Mouse (Mus musculus) G1E (cell line): ENCODE data around the gene Atf6. TPM values are rescaled to one million over a fixed set of nuclear protein-coding genes. Genes with fewer than 3 reads are reported as not detected.

ENCODE experiments used
- ATAC-seq: 2 replicates; pipeline ENCODE4 v1.8.0; 2016; ENCODE audit warnings: mild to moderate bottlenecking; ENCODE audit not compliant: insufficient number of reproducible peaks, poor library complexity, low FRiP score, severe bottlenecking; ENCODE audit errors: extremely low read depth
- DNase-seq: peaks from one replicate; pipeline ENCODE4 v3.0.0; 2012; ENCODE audit warnings: low spot score
- H3K27me3 ChIP-seq: 2 replicates; pipeline ENCODE4 v1.6.1; 2012; ENCODE audit warnings: mild to moderate bottlenecking, low read length, inconsistent platforms; ENCODE audit not compliant: insufficient read depth
- H3K36me3 ChIP-seq: replicated peaks from 2 replicates; pipeline ENCODE3; 2012; ENCODE audit warnings: mild to moderate bottlenecking, inconsistent platforms
- H3K4me1 ChIP-seq: 2 replicates; pipeline ENCODE4 v1.6.1; 2012; ENCODE audit warnings: low read depth, low read length, inconsistent platforms, mixed read lengths; ENCODE audit not compliant: insufficient read depth
- H3K4me3 ChIP-seq: 2 replicates; pipeline ENCODE4 v1.5.1; 2012; ENCODE audit warnings: low read depth, mild to moderate bottlenecking, inconsistent platforms, low read length, moderate library complexity, mixed read lengths
- H3K9me3 ChIP-seq: replicated peaks from 2 replicates; pipeline ENCODE4 v1.6.1; 2012; ENCODE audit warnings: inconsistent platforms
- CTCF ChIP-seq: IDR thresholded peaks from 2 replicates; pipeline ENCODE4 v1.5.1; 2012; ENCODE audit warnings: low read depth, low read length, inconsistent platforms, mixed read lengths
- GATA1 ChIP-seq: IDR thresholded peaks from 2 replicates; pipeline ENCODE4 v1.6.1; 2012; ENCODE audit warnings: borderline replicate concordance, low read length, inconsistent platforms, mixed read lengths
- GATA2 ChIP-seq: IDR thresholded peaks from 2 replicates; pipeline ENCODE4 v1.6.1; 2012; ENCODE audit warnings: low read depth, low read length, inconsistent platforms, borderline replicate concordance
- POLR2AphosphoS5 ChIP-seq: IDR thresholded peaks from 2 replicates; pipeline ENCODE4 v1.6.1; 2012; ENCODE audit warnings: low read depth, low read length, inconsistent platforms; ENCODE audit not compliant: insufficient replicate concordance
- TAL1 ChIP-seq: conservative IDR thresholded peaks from 2 replicates; pipeline ENCODE4 v1.6.1; 2012; ENCODE audit warnings: low read depth, low read length, inconsistent platforms, mixed read lengths
- polyA plus RNA-seq: library from polyadenylated mRNA; stranded (reverse); fragments of >175 nt; gene quantifications from 2 replicates; pipeline ENCODE4 v1.2.3, GENCODE M21; 2012
- total RNA-seq, 2 experiments: library from RNA; stranded (forward) in 1 of 2; stranded (reverse) in 1 of 2; fragments of 200-1000 nt in 1 of 2; fragments of >200 nt in 1 of 2; fragmentation: Nextera tagmentation in 1 of 2; gene quantifications; 2 replicates each; pipeline ENCODE4 v1.2.3; 2014 to 2017

Atf6 gene
- total and polyA plus RNA-seq, 3 experiments = 2.1 to 44.6 (median 22.7) TPM

GRCm38 (mm10) chr1:170773506-170773905 is 94.1 kb downstream of the Atf6 start:
- Histone ChIP-seq H3K9me3 (no peaks in the 10 kb centered on the region), H3K36me3 (peaks cover 67% of the 10 kb centered on the region), H3K4me3 (no peak overlapping the region), H3K27me3 (no peaks in the 10 kb centered on the region), H3K4me1 (no peaks in the 10 kb centered on the region)
- ATAC-seq (no peak), DNase-seq (no peak)
- TF ChIP-seq TAL1 (no peak), CTCF (no peak), GATA1 (no peak), GATA2 (no peak), POLR2AphosphoS5 (no peak)

DNA sequence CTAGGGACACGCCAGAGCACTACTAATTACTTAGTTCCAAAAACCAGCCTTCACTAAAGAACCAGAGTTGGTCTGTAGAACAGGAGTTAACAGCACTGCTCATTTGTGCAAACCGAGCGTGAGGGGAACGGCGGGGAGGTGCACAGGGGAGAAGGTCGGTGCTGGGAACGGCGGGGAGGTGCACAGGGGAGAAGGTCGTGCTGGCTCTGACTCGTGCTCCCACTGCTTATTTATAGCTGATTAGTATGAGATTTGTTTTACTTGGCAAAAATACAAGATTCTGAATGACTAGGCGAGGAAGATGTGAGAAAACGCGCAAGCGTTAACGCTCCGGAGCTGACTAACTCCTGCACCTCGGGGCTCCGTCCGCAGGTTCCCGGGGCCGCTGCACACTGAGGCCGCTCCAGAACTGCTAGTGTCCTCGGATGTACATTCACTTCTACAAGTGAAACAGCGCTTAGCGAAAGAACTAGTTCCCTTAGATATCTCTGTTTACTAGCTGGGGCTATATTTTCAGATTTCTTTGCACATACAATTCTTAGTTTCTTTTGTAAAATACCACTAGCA is 96.1 kb downstream of the Atf6 start:
- Histone ChIP-seq H3K36me3 (peaks cover 71% of the 10 kb centered on the region), H3K27me3 (no peaks in the 10 kb centered on the region), H3K9me3 (no peaks in the 10 kb centered on the region), H3K4me1 (no peaks in the 10 kb centered on the region), H3K4me3 (no peak overlapping the region)
- no peak for DNase-seq
- ATAC-seq = no peak
- no peak for TF ChIP-seq POLR2AphosphoS5
- TF ChIP-seq CTCF = no peak
- no peak for TF ChIP-seq TAL1
- no peak for TF ChIP-seq GATA2
- no peak for TF ChIP-seq GATA1

DNA sequence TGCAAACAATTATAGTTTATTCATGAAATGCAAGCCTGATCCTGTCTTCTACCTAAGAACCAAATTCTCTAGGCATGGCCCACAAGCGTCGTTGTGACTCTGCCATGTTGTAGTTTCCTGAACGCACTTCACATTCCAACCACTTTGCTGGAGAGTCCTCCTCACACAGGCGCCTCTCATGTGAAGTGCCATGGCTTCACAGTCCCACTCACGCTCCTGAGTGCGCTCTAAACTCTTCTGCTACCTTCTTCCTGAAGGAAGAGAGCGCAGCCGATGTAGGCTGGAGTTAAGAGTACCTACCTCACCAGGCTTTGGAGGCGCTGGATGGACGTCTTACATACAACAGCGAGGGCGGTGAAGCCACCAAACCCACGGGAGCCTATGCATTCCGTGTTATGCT is 96.9 kb downstream of the Atf6 start:
- no peak overlapping the region for H3K4me3 ChIP-seq
- H3K36me3 ChIP-seq = peaks cover 67% of the 10 kb centered on the region
- no peak for DNase-seq
- TF ChIP-seq GATA2 (no peak), GATA1 (no peak), CTCF (no peak), TAL1 (no peak), POLR2AphosphoS5 (no peak)
- ATAC-seq = no peak
- H3K27me3 ChIP-seq = no peaks in the 10 kb centered on the region
- H3K9me3 ChIP-seq = no peaks in the 10 kb centered on the region
- no peaks in the 10 kb centered on the region for H3K4me1 ChIP-seq

DNA sequence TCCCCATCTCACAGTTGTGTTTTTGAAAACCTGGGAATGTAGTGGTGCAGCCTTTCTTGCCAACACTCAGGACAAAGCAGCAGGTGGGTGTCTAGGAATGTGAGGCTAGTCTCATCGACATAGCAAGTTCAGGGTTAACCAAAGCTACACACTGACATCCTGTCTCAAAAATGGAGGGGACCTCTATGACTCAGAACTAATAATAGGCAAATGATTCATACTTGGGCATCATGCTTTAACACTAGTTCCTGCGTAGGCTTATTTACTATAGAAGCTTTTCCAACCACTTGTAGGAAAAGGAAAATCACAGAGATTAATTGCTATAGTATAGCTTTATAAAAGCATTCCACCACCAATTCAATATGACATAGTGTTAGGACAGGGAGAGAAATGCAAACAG is 100.6 kb downstream of the Atf6 start:
- peaks cover 2% of the 10 kb centered on the region; the same call in 1 of the 2 replicates for H3K9me3 ChIP-seq
- DNase-seq = no peak
- H3K27me3 ChIP-seq = no peaks in the 10 kb centered on the region
- TF ChIP-seq GATA1 (no peak), TAL1 (no peak), CTCF (no peak), GATA2 (no peak), POLR2AphosphoS5 (no peak)
- H3K4me1 ChIP-seq = no peaks in the 10 kb centered on the region
- peaks cover 57% of the 10 kb centered on the region for H3K36me3 ChIP-seq
- no peak for ATAC-seq
- H3K4me3 ChIP-seq = no peak overlapping the region

DNA sequence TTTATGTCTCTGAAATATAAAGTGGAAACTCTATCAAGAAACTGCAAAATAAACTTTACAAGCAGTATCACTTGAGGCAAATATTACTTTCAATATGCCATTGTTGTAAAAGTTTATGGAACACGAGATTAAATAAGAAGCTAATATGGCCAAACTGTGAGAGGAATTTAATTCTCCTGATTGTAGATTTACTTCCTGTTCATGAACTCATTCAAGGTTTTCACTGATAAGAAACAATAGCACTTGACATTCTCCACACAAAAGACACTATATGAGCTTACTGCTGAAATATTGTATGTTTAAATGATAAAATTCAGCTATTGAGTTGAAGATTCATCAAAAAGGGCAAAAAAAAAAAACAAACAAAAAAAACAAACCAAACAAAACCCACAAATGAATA is 102.8 kb downstream of the Atf6 start:
- TF ChIP-seq GATA1 (no peak), GATA2 (no peak), POLR2AphosphoS5 (no peak), TAL1 (no peak), CTCF (no peak)
- DNase-seq (no peak), ATAC-seq (no peak)
- Histone ChIP-seq H3K36me3 (peaks cover 56% of the 10 kb centered on the region), H3K4me1 (no peaks in the 10 kb centered on the region), H3K27me3 (no peaks in the 10 kb centered on the region), H3K4me3 (no peak overlapping the region), H3K9me3 (peaks cover 2% of the 10 kb centered on the region; the same call in 1 of the 2 replicates)

- Histone ChIP-seq H3K9me3 (peaks cover 2% of the 10 kb centered on the region; the same call in 1 of the 2 replicates), H3K4me3 (no peak overlapping the region), H3K36me3 (peaks cover 42% of the 10 kb centered on the region), H3K4me1 (no peaks in the 10 kb centered on the region), H3K27me3 (no peaks in the 10 kb centered on the region)
- TF ChIP-seq CTCF (no peak), TAL1 (no peak), POLR2AphosphoS5 (no peak), GATA1 (no peak), GATA2 (no peak)
- ATAC-seq = no peak
- DNase-seq = no peak
These were observed 105.9 kb downstream of the Atf6 start for GRCm38 (mm10) chr1:170761634-170762033.
